Mouse (Mus musculus): Measurements from ENCODE around the gene Gm28372.
A peak's percentile ranks its signal among the peaks of the same experiment; 100 is the strongest.
"Not testable (repeated sequence)": the region's sequence is repeated elsewhere in the genome, so short reads cannot be mapped to it uniquely, and the experiment has no call there.

The Gm28372 gene

GRCm38 (mm10) chr2:130404939-130405338, at the start of gene Gm28372, which contains the start of gene 1700020A23Rik:
Gm28372 (plus strand) TSS chr2:130405239.
1700020A23Rik (plus strand) TSS chr2:130405259.
- no peak for DNase-seq (ENCODE audit: low read depth)

GRCm38 (mm10) chr2:130357551-130357950, 47.5 kb upstream of the Gm28372 start:
- DNase-seq (ENCODE audit: low read depth): no peak

DNA sequence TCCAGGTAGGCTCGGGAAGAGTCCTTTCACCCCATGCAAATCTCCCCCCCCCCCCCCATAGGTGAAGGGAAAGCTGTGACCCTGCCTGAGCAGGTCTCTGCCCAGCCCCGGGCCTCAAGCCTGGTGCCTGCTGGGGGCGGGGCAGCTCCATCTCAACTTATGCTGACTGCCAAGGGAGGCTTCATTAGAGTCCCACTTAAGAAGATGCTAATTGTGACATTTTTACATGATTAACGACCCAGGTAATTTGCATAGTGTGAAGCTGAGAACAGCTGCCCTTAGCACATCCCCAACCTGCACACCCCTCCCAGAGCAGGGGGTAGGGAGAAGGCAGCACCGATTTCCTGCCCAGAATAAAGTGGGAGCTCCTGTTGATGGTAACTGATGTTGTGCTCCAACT, 46.2 kb upstream of the Gm28372 start:
- no peak for DNase-seq (ENCODE audit: low read depth)

DNA sequence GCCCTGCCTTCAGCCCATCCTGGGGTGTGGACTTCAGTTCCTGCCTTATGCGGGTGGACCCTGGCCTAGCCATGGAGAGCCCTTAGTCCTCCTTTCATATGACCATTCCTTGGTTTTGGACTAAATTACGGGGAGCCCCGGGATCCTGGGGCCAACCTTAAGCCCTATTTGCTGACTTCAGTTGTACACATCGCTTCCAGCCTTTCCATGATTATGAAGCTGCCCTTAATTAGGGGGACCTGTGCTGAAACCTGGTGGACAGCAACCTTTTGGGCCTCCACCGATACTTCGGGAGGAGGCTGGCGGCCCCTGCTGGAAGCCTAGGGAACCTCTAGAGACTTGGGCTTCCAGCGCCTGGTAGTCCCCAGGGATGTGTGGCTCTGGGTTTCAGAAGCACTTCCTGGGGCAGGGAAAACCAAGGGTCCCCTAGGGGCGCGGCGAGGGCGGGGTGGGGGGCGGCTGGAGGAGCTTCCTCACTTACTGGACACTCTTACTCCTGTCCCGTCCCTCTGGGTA, 42.5 kb upstream of the Gm28372 start:
- peak; percentile 32 for DNase-seq (ENCODE audit: low read depth)

DNA sequence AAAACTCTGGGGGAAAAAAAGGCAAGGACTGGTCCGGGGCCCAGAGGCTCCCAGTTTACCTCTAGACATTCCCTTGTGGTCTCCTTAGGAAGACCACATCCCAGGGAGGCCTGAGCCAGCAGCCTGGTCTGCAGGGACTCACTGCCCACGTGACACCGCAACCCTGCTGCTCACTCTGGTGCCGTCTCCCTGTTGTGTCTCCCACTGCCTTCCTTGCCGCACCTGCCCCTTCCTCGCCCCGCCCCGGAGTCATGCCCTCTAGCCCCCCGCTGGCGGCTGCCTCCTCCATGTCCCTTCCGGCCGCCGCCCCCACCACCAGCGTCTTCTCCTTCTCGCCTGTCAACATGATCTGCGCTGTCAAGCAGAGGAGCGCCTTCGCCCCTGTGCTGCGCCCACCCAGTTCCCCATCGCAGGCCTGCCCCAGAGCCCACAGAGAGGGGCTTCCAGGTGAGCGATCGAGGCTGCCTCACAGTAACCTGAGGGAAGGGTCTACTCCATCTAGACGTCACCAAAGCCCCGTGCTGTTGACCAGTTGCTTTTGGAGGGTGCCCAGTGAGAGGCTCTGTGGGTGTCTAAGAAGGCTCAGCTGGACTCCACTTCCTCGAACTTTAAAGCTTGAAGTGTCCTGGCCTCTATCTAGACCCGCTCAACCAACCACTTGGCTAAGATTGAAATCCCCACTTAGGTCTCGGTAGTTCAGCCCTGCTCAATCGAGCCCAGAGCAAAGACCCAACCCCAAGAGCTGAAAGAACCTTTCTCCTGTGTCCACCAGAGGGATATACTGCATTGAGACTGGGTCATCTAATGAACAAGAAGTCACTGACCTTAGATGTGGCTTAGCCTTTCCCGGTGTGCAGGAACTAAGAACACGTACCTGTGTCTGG, 39.6 kb upstream of the Gm28372 start:
- DNase-seq (ENCODE audit: low read depth): peak; percentile 16

- DNase-seq (ENCODE audit: low read depth): no peak
These were observed 37.7 kb upstream of the Gm28372 start for GRCm38 (mm10) chr2:130367386-130367785.

DNA sequence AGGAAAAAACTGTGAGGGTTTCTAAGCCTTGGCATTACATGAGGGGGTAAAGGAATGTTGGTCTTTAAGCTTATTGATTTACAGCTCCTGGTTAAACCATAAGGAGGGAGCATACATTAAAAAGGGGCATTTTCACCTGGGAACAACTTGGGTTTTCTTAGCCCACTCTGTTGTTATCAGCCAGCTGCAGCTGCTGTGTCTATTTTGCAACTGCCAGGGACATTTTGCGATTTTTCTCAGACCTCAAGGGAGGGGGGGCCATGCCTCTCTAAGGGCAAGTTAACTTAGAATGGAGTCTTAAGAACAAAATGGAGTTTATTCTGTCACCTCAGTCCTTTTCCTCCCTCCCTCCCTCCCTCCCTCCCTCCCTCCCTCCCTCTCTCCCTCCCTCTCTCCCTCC, 32.0 kb upstream of the Gm28372 start:
- not testable (repeated sequence) for DNase-seq (ENCODE audit: low read depth)

DNA sequence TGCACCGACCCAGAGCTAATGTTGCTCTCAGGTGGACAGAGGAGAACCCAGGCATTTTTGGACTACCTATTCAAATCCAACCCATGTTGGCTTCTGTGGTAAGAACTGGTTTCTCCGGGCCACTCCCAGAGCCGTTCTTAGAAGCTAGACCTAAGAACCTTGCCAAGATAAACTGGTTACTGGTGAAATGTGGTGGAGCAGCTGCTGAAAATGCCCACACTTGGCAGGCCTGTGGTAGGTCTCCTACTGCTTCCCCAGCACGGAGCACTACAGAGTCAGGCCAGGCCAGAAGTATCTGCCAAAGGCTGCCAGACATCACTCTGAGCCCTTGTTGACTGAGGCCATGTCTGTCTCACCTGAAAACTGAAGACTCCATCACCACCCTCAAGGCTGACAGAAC, 30.1 kb upstream of the Gm28372 start:
- no peak for DNase-seq (ENCODE audit: low read depth)

DNA sequence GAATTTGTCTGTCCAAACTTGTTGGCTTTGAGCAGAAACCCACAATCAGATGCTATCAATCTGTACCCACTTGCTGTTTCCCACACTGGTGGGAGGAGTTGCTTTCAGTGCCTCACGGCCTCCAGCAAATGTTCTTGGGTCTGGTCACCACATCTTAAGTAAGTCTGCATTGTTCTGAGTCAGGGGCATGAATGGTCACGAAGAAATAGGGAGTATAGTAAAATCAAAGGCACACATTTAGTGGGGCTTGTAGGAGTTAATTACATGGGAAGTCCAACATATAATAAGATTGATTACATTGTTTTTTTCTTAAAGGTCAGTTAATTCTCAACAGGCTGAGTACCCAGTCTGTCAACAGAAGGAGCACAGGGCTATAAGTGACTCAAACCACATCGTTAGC, 21.8 kb upstream of the Gm28372 start:
- DNase-seq (ENCODE audit: low read depth): no peak

- DNase-seq (ENCODE audit: low read depth): no peak
These were observed 21.1 kb upstream of the Gm28372 start for GRCm38 (mm10) chr2:130383895-130384294.

DNA sequence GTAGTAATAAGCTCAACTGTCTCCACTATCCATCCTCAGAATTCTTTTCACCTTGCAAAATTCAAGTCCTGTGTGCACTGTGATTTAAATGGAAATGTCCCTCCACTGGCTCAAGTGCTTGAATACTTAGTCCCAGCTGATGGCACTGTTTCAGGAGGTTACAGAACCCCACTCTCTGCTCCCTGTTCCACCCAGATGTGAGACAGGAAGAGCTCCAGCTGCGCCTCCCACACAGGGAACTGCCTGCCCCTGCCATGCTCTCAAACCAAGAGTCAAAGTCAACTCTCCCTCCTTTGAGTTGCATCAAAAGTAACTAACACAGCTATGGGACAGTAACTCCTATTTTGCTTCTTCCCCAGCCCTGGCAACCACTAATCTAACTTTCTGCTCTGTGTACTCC, 18.8 kb upstream of the Gm28372 start:
- no peak for DNase-seq (ENCODE audit: low read depth)

- DNase-seq (ENCODE audit: low read depth): no peak
These were observed 16.2 kb upstream of the Gm28372 start for GRCm38 (mm10) chr2:130388796-130389195.

DNA sequence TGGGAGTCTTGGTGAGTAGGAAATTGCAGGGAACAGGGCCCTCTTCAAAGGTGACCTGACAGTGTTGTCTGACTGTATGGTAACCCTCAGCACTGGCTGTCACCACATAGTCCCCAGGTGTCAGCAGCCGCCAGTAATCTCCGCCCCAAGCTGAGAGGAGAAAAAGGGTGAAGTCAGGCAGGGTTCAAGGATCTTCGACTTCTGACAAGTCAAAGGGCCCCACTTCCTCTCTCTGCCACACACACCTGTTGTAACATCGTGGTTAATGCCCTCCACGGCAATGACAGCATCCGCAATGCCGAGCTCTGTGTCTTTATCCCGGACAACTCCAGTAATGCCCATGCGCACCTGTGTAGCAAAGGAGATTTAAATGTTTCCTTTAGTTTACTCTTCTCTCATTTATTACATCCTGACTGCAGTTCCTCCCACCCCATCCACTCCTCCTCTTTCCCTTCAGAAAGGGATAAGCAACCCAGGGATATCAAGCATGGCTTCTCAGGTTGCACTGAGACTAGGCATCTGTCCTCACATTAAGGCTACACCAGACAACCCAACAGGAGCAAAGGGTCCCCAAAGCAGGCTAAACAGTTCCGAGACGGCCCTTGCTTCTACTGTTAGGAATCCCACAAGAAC, 13.9 kb upstream of the Gm28372 start:
- DNase-seq (ENCODE audit: low read depth): no peak

DNA sequence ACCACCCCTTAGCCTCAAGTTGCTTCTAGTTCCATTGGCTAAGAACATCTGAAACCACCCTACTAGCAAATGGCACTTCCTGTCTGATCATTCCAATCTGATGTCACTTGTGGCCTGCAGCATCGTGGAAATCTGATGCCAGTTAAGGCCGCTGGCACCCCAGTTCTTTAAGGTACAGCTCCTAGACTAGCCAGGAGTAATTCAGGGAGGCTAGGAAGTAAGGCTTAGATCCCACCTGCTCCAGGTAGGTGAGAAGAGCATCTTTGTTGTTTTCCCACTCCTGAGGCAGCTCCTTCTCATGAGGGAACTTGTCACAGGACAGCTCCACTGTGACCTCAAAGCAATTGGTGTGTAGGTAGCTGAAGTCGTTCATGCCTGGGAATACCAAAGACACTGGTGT, 12.2 kb upstream of the Gm28372 start:
- no peak for DNase-seq (ENCODE audit: low read depth)

DNA sequence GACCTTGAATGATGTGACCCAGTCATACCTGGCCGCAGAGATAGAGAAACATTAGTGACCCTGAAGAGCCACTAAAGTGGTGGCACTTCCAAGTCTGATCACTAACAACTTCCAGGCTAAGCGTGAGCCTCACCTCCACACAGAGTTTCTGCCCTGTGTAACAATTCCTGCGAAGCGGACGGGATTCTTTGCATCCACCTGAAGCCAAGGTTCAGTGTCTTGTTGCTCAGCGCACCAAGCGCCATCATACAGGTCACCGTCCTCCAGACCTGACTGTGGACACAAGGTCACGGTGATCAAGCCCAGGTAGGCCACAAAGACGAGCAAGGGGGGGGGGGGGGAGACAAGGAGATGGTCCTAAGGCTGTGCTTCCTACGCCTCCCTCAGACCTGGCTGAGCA, 9.3 kb upstream of the Gm28372 start:
- DNase-seq (ENCODE audit: low read depth): no peak

GRCm38 (mm10) chr2:130397186-130397985, 7.7 kb upstream of the Gm28372 start, which contains the start of gene Cpxm1:
Cpxm1 (minus strand) TSS chr2:130397574.
- no peak for DNase-seq (ENCODE audit: low read depth)

DNA sequence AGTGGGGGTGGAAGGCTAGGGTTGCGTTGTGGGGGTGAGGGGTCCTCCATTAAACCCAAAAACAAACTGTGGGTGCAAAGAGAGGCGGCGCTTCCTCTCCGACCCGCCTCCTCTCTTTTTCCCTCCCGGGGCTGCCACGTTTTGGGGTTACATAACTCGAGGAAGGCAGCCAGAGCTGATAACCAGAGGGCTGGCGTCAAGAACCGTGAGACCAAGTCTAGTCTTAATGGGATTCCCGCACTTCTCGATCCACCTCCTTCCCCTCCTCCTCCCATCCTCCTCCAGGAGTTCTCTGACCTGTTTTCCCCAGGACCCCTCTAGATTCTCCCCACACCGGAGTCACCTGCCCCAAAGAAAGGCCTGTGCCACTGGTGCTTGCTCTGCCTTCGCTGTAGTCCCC, 6.9 kb upstream of the Gm28372 start:
- no peak for DNase-seq (ENCODE audit: low read depth)

- DNase-seq (ENCODE audit: low read depth): no peak
These were observed 5.0 kb upstream of the Gm28372 start for GRCm38 (mm10) chr2:130400046-130400445.

DNA sequence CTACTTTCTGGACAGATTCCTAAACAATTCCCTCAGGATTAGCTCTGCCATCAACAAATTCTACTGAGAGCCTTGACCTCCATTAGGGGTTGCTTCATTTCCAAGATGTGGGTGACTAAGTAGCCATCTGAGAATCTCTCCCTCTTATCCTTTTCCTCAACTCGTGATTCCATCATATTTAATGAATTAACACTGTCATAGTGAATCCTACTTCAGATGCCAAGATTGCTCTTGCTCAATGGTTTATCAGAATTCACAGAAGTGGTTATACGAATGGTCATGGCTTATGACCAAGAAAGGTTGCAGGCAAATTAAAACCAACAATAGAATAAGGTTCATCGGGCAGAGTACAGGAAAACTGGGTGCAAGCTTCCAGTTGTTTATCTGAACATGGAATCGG, 3.1 kb upstream of the Gm28372 start:
- DNase-seq (ENCODE audit: low read depth): no peak

- DNase-seq (ENCODE audit: low read depth): no peak
These were observed 1.1 kb downstream of the Gm28372 start, which contains the start of gene Tmem239 for GRCm38 (mm10) chr2:130406178-130406577. Tmem239 (plus strand) TSS chr2:130406478.

DNA sequence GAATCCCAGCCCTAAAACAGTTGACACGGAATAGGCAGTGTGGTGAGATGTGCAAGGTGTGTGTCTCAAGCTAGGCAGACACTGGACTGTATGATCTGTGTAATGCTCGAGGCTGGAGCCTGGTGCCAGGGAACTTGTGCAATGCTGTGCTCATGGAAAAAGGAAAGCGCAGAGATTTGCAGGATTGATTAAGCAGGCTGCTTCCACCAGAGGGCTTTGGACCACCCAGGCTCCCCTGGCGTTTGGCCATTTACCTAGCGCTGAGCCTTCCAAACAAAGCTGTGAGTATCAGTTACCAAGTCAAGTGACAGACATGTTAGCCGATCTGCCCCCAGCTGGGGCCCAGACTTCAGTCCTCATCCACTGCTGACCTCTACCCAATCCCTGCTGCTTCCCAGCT, 3.2 kb downstream of the Gm28372 start:
- no peak for DNase-seq (ENCODE audit: low read depth)
